Mouse (Mus musculus) liver, adult 2 months (tissue): ENCODE measurements around the gene Ckmt2.

Source experiments
- CTCF ChIP-seq: fragments of 200-500 bp; IDR thresholded peaks from 2 replicates; pipeline ENCODE4 v1.5.1; 2011; ENCODE audit warnings: low read depth, low read length, control low read depth
- POLR2A ChIP-seq: fragments of 200-500 bp; IDR thresholded peaks from 2 replicates; pipeline ENCODE4 v1.6.1; 2011; ENCODE audit warnings: low read length, control low read depth; ENCODE audit not compliant: insufficient read depth; ENCODE audit errors: extremely low read depth

GRCm38 (mm10) chr13:91874565-91874964 is 2.1 kb downstream of the Ckmt2 start:
- no peak for TF ChIP-seq CTCF
- no peak for TF ChIP-seq POLR2A
